Mouse (Mus musculus) megakaryocyte-erythroid progenitor cell, adult 5-6 weeks (primary cell): Measurements from ENCODE around the gene Ndufb6. TPM values are rescaled to one million over a fixed set of nuclear protein-coding genes. Genes with fewer than 3 reads are reported as not detected.

Experiments
- ATAC-seq: replicated peaks from 2 replicates; pipeline ENCODE4 v1.8.0; 2016; ENCODE audit warnings: mild to moderate bottlenecking, inconsistent platforms; ENCODE audit not compliant: severe bottlenecking, poor library complexity, low FRiP score, low TSS enrichment
- total RNA-seq, 2 experiments: library from RNA; stranded (forward) in 1 of 2; stranded (reverse) in 1 of 2; fragments of 200-1000, 215-1000 nt in 1 of 2; fragments of >200 nt in 1 of 2; fragmentation: Nextera tagmentation in 1 of 2; gene quantifications; 2 replicates each; pipeline ENCODE4 v1.2.3; 2014 to 2017

Gene Ndufb6
- total RNA-seq, 2 experiments from 2014 or later: 67.9 to 196 TPM

GRCm38 (mm10) chr4:40267681-40268080 is 11.5 kb downstream of the Ndufb6 start:
- ATAC-seq: no peak

DNA sequence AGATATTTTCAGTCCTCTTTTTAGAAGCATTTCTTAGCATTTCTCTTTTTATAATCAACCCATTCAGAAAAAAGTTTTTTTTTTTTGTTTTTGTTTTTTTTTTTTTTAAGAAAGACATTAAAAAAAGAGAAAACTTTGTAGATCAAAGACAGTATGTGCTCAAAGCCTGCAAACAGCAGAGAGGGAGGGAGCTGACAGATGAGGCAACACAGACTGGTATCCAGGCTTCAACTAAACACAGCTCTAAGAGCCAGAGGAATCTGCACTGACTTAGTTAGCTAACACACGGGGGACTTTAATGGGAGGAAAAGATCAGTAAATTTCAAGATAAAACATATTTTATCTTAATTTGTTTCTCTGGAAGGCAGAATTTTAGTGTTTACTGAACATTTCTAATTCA is 14.9 kb downstream of the Ndufb6 start:
- no peak for ATAC-seq

DNA sequence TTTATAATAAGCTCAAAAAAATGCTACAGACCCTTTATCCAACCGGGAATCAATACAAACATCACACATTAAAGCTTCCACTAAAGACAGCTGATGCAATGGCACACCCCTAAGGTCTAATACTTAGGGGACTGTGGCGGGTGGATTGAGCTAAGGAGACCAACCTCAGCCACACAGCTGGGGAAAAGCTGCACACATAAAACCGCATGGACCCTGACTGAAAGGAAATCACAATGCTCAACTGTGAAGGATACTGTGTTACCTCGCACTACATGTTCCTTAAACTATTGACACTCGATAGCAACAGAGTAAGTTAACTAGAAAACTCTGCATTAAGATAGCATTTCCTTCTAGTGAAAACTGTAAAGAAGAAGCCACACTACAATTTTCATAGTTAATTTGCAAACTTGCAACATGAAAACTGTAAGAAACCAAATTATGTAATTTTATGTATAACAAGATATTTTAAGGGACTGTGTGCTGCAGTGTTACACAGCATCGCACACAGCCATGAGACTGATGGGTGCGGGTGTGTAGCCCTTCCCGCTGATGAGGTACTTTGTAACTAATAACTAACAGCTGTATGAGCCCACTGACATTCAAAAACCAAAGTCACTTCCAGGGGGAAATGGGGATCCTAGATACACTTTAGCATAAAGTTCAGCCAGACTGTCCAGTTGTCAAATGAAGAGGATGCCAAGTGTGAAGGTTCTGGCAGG is 24.7 kb downstream of the Ndufb6 start:
- ATAC-seq: no peak

GRCm38 (mm10) chr4:40253766-40254165 is 25.5 kb downstream of the Ndufb6 start:
- ATAC-seq: no peak

GRCm38 (mm10) chr4:40250984-40251383 is 28.2 kb downstream of the Ndufb6 start:
- no peak for ATAC-seq

DNA sequence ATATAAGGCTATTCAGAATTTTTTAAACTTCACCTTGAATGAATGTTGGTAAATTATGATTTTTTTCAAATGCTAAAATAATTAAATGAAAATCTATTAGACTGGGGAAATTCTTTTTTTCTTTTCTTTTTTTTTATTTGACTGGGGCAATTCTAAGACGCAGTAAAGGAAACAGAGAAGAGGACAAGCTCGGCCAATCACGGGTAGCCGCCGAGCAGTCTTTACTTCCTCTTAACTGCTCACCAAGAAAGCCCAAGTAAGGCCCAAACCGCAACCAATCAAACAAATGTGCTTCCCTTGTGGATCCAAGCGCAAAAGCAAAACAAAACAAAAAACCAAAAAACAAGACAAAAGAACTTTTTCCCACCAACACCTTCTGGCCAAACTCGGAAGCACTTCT is 35.2 kb downstream of the Ndufb6 start:
- ATAC-seq: no peak

DNA sequence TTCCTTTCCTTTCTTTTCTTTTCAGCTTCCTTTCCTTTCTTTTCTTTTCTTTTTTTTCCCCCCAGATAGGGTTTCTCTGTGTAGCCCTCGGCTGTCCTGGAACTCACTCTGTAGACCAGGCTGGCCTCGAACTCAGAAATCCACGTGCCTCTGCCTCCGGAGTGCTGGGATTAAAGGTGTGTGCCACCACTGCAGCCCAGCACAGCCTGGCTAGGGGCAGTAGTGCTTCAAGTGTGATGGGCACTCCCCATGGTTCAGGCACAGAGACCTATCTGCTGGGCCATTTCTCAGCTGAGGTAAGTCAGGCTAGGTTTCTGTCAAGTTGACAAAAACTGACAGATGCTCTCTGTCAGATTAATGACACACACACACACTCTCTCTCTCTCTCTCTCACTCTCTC is 36.2 kb downstream of the Ndufb6 start:
- ATAC-seq: no peak

GRCm38 (mm10) chr4:40241928-40242327 is 37.3 kb downstream of the Ndufb6 start:
- ATAC-seq: no peak

DNA sequence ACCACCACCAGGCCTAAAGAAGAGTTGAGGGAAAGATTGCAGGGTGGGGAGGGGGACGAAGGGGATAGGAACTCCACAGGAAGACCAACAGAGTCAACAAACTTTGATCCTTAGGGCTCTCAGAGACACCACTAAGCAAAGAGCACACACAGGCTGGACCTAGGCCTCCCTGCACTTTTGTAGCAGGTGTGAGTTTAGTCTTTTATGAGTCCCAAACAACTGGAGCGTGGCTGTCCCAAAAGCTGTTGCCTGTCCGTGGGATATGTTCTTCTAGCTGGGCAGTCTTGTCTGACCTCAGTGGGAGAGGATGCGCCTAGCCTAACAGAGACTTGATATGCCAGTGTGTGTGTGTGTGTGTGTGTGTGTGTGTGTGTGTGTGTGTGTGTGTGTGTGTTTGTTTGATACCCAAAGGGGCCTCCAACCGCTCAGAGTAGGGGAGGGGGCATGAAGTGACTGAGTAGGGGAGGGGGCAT is 38.9 kb downstream of the Ndufb6 start:
- no peak for ATAC-seq

DNA sequence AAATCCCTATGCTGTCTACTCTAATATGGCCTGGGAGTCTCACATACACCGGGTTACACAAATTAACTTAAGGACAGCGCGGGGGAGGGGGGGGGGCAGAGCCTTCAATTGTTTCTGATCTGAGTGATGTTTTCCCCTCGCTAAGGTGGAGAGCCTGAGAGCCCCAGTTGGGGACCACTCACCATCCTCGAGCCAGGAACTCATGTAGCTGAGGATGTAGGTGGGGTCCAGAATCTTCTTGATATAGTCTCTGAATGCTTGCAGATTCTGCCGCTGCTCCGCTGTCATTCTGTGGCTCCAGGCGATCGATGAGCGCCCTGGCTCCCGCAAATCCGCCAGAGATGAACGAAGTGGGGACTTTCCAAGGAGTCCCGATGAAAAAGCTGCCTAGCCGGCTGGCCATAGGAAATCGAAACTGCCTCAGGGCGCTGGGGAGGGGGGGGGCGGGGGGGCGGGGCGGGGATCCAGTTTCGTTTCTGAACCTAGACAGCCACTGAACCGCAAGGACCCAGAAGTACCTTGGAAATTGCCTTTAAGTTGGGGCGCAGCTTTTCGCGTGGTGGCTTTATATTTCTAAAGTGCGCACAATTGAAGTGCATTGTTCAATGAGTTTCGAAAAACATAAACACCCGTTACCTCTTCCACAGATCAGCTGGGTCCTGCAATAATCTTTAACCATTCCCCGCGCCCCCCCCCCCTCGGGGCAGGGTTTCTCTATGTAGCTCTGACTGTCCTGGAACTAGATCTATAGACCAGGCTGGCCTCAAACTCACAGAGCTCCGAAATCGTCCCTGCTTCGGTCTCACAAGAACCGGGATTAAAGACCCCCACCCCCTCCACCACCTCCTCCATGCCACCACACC is 39.6 kb downstream of the Ndufb6 start, which contains the start of gene Ddx58:
Gene Ddx58 (minus strand): TSS at position 420 of the 863 bp plus-strand sequence.
- ATAC-seq: peak; percentile 50; the same call in 1 of the 2 replicates

DNA sequence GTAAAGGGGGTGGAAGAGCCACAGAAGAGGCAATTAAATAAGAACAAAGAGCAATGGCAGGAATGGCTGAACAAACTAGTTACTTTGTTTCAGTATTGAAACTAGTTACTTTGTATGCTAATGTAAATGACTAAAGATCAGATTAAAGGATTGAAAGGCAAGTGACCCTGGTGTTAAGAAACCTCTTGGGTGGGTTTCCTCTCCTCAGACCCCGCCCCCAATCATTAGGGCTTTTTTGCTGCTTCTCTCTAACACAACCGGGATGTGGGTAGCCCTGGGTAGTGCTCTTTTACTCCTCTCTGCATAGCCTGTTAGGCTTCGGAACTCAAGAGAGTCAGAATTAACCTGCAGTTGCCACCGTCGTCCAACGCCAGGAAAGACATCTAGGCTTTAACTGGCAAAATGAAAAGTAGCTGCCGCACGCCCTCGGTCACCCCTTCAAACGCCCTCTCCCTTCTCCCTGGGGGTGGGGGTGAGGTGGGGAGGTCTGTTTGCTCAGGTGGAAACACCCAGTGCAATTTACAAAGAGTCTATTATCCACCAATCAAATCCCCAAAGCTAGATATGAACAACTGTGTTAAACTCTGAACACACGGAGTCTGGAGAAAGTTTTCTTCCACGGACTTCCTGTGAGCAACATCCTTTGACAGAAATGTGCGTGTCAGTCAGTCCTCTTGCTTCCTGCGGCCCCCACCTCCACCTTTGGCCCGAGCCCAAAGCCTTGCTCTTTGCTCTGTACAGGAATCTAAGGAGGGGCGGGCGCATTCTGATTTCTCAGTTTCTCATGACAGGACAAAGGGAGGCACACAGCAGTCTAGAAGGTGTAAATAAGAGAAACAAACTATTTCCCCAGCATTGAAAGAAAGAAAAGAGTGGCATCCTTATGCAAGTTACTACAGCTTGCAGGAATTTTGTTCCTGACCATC is 40.5 kb downstream of the Ndufb6 start:
- ATAC-seq: peak; percentile 71

DNA sequence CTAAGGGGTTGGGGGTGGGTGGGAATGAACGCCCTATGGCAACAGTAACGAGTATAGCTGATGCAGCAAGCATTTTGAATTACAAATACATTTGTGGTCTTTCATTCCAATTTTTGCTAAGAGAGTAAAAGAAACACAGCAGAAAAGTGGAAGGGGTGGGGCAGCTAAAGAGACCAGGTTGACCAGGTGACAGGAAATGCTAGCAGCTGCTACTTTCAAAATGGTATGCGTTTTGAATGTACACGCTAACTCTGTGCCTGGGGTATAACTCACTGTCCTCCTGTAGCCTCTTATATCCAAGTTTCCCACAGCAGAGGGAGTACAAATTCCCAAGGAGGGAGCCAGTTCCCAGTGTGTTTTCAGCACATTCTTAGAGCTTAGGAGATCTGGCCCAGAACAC is 42.4 kb downstream of the Ndufb6 start:
- no peak for ATAC-seq

DNA sequence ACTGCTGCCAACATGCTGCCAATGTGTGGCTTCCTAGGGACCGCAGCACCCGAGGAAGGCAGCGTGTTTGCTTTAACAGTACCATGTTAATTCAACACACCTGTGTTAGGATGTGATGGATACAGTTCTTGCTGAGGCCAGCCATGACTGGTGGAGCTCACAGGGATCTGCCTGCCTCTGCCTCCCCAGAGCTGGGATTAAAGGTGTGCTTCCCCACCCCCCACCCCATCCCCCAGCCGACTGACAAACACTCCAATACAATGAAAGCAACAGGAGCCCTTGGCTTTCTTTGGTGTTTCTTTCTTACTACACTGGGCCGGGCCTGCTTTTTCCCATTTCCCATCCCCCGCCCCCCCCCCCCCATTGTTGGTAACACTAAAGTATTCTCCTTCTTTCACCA is 45.0 kb downstream of the Ndufb6 start:
- ATAC-seq: no peak

- no peak for ATAC-seq
Observed at GRCm38 (mm10) chr4:40233062-40233664, 46.1 kb downstream of the Ndufb6 start.

DNA sequence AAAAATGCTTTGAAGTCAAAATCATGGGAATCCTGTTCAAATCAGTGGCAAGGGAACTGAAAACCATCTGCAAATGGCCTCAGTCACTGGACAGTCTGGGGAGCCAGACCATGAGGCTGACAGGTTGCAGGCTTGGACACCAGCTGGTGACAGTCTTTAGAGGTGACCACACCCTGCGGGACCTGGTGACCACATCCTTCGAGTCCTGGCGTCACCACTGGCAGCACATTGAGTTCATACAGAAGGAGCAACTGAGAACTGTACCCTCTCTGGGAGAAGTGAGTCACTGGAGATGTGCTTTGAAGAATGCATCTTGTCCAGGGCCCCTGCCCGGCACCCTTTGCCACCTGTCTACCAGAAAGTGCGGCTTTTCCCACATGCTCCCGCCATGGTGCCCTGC is 49.5 kb downstream of the Ndufb6 start:
- no peak for ATAC-seq

- no peak for ATAC-seq
Observed at GRCm38 (mm10) chr4:40227886-40228285, 51.3 kb downstream of the Ndufb6 start.

GRCm38 (mm10) chr4:40227131-40227530 is 52.1 kb downstream of the Ndufb6 start:
- no peak for ATAC-seq

DNA sequence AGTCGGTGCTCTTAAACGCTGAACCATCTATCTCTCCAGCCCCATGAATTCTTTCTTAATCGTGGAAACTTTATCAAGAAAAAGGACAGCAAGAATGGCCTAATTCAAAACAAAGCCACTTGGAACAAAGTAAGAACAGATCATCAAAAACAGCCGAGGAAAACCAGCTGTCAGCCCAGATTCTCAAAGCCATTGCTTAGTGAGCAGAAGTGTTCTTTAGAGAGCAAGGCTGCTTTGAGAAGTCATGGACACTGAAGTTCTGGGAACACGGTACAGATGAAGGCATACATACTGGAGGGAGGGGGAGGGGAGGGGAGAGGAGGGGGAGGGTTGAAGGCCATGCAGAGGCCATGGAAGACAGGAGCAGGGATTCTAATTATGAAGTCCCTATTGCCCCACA is 53.1 kb downstream of the Ndufb6 start:
- no peak for ATAC-seq

GRCm38 (mm10) chr4:40221876-40222585 is 57.2 kb downstream of the Ndufb6 start:
- no peak for ATAC-seq
